Mouse (Mus musculus) urinary bladder, postnatal 25 days (tissue): ENCODE measurements at regions not wholly inside any gene's neighbourhood (a gene's known extent, or its start where the extent isn't known, plus 50 kb on each side); places are given as distances from the start of the nearest gene placed in this dataset.

Experiments
- DNase-seq: peaks from one replicate; pipeline ENCODE4 v3.0.0; 2022; ENCODE audit warnings: low spot score

DNA sequence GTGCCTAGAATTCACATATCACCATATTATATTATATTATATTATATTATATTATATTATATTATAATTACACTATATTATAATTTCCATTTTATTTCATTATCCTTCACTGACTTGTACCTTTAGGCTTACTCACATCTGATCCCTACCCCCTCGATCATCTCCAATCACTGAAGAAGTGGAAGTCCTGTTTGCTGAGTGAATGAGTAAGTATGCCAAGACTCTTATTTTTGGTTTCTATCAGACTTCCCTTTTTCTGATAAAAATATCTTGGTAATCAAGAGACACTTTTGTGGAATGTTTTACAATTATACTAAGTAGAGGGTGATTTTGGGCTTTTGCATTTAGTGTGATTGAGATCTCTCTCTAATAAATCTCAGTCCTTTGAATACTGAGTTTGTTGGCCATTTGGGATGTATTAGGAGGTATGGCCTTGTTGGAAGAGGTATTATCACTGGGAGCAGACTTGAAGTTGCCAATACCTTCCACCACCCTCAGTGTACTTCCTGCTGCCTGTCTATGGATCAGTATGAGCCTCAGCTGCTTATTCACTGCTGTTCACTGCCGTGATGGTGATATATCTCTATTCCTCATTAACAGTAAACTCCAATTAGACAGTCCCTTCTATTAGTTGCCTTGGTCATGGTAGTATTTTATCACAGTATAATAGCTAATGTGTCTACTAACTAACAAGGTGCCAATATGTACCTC lies 665.3 kb downstream of the Adgrl2 start:
- DNase-seq: no peak

DNA sequence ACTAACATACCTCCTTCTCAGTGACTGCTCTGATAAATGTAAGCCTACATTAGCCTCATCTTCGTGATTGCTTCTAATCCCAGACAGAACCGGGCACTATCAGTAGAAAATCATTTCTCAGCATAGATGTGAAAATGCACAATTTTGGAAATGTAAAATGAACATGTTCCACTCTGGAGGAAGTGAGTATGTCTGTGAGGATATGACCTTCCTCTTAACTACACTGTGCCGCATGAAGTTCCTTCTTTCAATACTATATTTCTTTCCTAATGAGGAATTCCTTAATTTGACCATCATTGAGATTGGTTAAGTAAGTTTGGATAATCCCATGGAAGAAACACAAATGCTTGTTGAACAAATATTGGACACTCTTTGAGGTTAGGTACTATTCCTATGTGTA lies 668.5 kb downstream of the Adgrl2 start:
- DNase-seq: no peak

- no peak for DNase-seq
These were observed 674.2 kb downstream of the Adgrl2 start for GRCm38 (mm10) chr3:148316198-148316597.

GRCm38 (mm10) chr3:148315286-148315685 lies 675.1 kb downstream of the Adgrl2 start:
- DNase-seq: no peak

DNA sequence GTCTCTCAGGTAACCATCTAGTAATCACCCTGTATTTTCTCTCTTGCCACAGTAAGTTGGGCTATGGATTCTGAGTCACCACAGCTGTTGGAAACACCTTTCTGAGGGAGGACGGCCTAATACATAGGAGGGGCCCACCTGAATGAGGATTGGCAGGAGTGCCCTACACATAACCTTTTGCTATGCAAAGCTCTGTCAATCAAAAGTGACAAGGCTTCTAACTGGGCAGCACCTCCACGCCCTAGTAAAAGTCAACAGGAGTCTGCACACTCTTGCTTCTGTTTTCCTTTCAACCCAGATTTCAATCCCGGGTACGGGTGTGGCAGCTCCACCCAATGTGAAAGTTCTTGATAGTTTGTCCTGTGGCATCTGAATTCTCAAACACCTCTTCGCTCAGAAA lies 694.8 kb downstream of the Adgrl2 start:
- no peak for DNase-seq

DNA sequence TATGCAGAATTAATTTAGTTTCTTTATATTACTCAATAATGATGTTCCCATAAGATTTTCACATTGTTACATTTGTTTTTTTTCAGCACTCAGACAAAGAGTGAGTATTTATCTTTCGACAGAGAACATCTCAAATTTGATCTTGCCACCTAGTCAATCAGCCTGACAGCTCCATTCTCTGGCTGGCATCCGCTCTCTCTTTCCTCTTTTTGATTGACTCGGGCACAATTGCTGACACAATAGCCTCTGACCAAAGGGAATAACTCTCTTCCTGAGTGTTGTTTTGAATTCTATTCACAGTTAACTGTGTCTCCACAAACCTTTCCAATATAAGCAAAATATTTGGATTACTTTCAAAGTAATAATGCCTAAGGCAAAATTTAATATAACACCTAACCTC lies 711.4 kb downstream of the Adgrl2 start:
- DNase-seq: no peak

GRCm38 (mm10) chr3:148272159-148272848 lies 718.1 kb downstream of the Adgrl2 start:
- no peak for DNase-seq

DNA sequence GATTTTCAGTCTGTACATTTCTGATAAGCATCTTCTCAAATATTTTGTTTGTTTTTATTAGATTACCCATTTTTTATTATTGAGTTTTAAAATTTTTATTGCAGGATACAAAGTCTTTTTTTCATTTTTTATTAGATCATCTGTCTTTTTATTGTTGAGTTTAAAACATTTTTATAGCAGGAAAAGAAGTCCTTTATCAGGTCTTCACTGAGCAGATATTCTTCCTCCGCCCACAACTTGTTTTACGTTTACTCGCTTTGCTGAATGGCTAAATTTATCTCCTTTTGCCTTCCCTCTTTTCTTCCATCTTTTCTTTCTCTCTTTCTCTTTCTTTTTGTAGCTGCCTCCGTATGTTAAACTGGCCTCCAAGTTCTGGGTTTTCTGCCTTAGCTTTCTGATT lies 721.5 kb downstream of the Adgrl2 start:
- DNase-seq: no peak

DNA sequence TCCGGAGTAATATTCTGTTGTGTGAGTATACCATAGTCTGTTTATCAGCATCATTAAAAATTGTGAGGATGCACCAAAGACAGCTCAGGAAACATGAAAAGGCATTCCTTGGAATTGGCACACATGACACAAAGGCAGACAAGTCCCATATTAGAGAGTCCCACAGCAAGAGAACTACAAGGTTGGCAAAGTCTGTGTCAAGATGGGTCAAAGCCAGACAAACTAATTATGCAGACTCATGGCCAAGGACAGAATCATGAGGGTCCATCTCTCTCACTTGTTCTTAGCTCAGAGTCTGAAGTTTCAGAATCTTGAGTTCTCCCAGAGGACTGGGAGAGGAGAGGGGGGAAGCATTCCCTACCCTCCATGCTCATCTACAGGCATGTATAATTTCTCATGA lies 731.1 kb downstream of the Adgrl2 start:
- DNase-seq: no peak

DNA sequence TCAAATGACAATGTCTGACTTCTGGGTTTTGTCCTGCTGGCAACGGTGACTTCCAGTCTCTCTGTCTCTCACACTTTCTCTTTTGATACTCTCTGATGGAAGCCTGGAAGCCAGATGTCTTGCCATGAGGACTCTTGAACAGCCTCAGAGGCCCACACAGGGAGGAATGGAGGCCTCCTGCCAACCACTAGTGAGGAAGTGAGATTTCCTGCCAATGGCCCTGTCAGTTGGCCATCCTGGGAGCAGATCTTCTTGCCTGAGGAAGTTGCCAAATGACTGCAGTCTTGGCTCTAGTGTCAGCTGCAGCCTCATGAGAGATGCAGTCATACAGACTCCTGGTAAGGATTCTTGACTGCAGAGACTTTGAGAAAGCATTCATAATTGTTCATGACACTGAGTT lies 741.7 kb downstream of the Adgrl2 start:
- DNase-seq: peak; percentile 3

DNA sequence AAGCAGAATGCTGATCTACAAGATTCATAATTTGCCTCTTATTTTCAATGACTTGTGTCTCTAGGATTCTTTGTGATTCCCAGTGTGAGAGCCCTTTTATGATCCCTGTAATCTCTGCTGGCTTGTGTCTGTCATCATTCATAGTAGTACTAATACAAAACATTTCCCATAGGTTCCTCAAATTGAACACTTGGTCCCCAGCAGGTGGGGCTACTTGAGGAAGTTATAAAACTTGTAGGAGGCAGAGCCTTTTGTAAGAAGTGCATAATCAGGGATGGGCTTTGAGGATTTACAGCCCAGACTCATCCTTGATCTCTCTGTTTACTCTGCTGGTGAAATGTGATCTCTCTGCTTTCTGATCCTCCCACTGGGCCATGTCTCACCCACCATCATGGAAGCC lies 743.6 kb downstream of the Adgrl2 start:
- no peak for DNase-seq

- DNase-seq: no peak
These were observed 752.3 kb downstream of the Adgrl2 start for GRCm38 (mm10) chr3:148238093-148238492.

GRCm38 (mm10) chr3:148237555-148237954 lies 752.8 kb downstream of the Adgrl2 start:
- no peak for DNase-seq

GRCm38 (mm10) chr3:148233616-148234015 lies 756.7 kb downstream of the Adgrl2 start:
- DNase-seq: no peak

GRCm38 (mm10) chr3:148229192-148229591 lies 761.2 kb downstream of the Adgrl2 start:
- DNase-seq: no peak

DNA sequence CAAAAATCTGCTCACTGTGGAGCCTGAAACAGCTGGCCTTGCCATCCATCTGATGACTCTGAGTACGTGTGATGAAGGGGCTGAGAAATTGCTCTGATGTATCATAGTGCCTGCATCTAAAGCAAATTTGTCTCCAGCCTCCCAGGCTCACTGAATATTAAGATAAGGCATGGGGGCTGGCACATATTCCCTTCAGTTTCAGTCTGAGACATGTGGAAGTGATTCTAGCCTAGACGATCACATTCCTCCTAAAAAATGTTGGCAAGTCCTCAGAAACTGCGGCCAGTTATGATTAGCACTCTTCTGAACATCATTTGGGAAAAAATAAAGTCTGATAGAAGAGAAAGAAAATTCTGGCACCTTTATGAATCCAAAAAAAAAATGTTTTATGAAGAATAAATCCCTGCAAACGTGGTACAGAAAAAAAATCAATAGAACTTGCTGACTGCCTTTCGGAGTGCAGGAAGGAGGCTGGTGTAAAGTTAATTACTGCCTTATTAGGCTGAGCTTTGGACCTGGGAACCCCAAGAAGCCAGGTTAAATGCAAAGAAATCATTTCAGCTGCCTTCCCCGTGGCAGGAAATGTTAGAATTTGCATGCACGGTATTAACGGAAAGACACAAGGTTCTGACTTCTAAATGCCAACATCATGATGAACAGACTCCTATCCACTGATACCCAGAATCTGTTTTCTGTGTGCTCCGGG lies 762.2 kb downstream of the Adgrl2 start:
- DNase-seq: no peak

GRCm38 (mm10) chr3:148220826-148221225 lies 769.5 kb downstream of the Adgrl2 start:
- no peak for DNase-seq

GRCm38 (mm10) chr3:148220024-148220590 lies 770.2 kb downstream of the Adgrl2 start:
- no peak for DNase-seq

- DNase-seq: no peak
These were observed 788.2 kb downstream of the Adgrl2 start for GRCm38 (mm10) chr3:148202148-148202547.

DNA sequence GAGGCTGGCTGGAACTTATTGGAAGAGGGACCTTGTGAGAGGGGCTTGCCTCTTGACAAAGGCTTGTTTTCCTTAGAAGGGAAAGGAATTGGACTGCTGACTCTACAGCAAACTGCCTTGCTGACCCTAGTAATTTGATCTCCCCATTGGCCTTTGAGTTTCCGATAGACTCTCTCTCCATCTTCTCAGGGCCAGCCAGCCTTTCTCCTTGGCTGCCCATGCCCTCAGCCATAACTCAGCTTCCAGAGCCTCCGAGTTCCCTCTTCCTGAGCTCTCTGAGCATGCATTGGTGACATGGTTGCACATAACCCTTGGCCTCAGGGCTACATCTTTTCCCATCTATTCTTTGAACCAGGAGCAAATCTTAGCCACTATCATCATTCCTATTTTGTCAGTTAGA lies 803.7 kb downstream of the Adgrl2 start:
- no peak for DNase-seq

DNA sequence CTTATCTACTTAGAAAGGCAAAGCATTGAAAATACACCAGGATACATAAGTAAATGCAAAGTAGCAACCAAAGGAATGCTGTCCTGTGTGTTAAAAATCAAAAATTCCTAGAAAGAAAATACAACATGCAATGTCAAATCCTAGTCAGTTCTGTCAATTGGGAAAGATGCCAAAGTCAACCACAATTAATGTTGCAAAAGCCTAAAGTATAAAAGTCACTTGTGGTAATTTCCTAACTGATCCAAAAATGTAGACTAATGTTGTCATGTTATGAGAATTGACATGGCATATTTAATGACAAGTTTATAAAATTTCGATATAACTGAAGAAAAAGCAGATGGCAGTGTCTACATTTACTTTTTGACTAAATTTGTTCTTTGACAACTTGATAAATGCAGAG lies 822.8 kb downstream of the Adgrl2 start:
- DNase-seq: no peak

DNA sequence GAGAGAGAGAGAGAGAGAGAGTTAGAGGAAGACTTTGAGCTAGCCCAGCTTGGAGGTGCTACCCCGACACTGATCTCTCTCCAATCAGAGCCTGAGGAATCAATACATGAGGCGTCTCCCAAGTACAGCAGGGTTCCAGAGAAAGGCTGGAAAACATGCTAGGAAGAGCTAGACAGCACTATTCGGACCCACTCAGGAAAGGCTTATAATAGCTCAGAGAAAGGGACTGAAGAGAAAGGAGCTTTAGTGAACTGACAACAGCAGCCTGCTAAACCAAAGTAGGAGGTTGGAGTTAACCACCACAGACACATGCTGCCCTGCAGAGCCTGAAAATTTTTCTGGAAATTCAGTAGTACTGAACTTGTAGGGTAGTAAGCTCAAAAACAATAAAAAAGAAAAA lies 831.3 kb downstream of the Adgrl2 start:
- DNase-seq: no peak

GRCm38 (mm10) chr3:148158533-148158932 lies 831.8 kb downstream of the Adgrl2 start:
- DNase-seq: no peak
